Mouse (Mus musculus) cerebellum, postnatal 14 days (tissue): ENCODE data around the gene Mtx1.
A peak's percentile ranks its signal among the peaks of the same experiment; 100 is the strongest.

Experiments
- DNase-seq, 2 experiments: peaks; one replicate each; pipeline ENCODE4 v3.0.0; 2021; ENCODE audit warnings: mixed read lengths in 2 of 2

Mtx1 gene

DNA sequence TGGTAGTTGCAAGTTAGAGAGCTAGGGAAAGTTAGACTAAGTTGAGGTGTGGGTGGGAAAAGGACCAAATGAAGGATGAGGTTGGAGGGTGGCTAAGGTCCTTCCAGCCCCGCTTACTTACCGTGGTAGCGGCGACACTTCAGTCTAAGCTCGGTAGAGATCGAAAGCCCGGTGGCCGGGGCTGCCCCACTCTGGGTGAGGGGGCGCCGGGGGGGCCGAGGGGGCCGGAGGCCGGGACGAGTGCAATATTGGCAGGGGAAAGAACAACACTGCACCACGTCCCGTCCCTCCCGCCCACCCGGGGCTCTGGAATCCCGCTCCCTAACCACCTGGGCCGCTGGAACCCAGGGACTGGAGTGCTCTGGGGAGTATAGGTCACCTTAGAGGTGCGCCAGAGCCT is at the start of gene Mtx1:
Gene Mtx1 (minus strand): TSS at position 189 of the 400 bp plus-strand sequence.
- no peak for DNase-seq

DNA sequence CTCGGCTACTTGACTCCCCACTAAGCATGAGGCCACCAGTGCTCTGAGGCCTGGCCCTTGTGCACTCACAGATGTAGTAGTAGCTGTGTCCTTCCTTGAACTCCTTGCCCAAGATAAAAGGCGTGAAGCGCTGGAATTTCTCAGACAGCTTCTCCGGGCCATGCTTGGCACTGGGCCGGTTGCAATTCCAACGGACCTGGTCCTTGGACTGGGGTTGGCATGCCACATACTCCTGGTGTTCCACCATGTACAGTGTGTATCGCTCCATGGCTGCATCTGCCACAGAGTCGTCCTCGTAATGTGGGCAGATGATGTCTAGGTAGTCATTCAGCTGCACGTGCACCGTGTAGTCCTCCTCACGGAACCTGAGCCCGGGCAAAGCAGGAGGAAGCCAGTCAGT is 49.2 kb upstream of the Mtx1 start:
- DNase-seq = no peak

DNA sequence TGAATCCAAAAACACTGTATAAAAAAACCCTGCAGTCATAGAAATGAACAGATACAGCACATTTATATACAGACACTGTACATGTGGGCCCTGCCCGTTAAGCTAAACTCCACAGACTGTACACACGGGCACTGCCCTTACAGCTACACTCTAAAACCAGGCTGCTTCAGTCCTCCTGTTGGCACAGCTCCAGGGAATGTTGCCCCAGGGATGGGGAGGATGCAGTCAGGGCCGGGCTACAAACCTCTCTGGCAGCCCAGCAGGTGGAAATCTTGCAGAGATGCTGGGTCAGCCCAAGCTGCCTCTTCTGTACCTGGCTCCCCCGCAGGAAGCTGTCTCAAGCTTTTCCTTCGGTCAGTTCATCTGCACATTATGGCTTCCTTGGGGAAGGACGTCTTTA is 44.9 kb upstream of the Mtx1 start:
- DNase-seq = peak in 1 of 2 experiments; percentile 61

DNA sequence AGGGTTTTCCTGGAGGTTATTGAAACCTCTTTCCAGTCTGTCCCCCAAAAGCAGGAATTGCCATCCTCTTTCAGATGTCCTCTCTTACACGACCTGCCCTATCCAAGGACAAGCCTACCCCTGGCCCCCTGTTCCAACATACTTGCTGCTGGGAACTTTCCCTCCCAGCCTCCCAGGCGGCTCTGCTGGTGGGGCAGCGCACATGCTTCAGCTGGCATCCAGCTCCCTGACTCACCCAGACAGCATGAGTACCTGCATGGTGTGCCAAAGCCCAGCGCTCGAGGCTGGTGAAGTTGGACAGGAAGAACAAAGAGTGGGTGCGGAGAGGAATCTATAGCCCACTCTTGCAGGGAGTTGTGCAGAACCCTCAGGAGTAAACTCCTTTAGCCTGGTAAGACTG is 44.0 kb upstream of the Mtx1 start:
- DNase-seq = peak; percentile 64 to 66

DNA sequence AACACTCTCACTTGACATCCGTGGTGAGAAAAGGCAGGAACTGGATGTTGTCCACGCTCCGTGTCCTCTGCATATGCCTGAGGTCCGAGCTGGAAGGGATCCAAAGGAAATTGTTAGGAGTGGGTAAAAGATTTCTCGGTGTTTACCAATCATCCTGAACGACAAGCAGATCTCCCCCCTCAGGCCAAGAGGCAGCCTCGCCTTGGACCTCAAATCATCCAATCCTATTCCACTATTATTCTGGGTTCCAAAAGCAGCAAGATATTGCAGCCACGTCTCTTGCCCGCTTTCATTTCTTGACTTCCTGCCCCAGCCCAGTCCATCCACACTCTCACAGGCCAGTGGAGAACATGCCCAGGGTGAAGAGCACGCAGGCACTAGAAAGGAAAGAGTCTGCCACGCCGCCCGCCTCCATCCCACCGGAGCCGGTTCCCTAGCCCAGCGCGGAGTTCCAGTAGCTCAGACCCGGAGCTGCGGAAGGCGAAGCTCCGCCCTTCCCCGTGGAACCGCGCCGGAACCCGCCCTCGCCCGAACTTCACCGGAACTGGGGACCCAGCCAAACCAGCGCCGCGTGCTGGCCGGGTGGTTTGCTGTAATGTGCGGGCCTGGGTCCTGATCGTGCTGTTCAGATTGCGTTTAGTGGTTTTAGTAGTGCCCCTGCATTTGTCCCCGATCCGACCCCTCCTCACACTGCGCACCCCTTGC is 43.3 kb upstream of the Mtx1 start, which contains the start of gene Slc50a1:
Gene Slc50a1 (minus strand): TSS at position 520 of the 705 bp plus-strand sequence.
- peak; percentile 92 to 93 for DNase-seq

DNA sequence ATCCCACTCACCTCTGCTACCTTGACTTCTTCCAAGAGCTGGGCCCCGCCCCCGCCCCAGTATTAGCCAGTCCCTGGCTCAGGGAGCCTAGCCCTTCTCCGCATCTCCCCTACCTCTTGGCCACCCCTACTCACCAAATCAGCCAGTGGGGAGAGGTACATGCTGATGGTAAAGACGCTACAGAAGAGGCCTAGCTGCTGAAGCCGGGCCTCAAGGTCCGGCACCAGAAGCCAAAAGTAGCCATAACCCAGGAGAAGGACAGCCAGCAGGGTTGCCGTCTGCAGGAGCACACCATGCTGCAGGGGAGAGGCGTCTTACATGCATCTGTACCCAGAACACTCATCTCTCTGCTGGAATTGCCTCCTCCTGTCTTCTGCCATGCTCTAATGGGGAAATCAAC is 42.0 kb upstream of the Mtx1 start:
- DNase-seq = no peak

DNA sequence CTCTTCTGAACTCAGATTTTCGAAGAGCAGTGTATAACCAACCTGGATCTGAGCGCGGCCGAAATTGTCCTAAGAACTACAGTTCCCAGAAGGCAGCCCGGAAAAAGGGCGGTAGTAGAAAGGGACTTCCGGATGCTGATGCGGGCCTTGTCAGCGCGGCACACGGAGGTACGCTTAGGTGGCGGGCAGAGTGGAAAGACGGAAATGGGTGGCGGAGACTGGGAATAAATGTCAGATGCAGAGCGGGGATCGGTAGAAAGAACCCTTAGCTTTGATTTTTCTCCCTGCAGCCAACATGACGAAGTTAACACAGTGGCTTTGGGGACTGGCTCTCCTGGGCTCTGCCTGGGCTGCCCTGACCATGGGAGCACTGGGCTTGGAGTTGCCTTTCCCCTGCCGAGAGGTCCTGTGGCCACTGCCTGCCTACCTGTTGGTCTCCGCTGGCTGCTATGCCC is 39.6 kb upstream of the Mtx1 start:
- peak; percentile 84 to 85 for DNase-seq

DNA sequence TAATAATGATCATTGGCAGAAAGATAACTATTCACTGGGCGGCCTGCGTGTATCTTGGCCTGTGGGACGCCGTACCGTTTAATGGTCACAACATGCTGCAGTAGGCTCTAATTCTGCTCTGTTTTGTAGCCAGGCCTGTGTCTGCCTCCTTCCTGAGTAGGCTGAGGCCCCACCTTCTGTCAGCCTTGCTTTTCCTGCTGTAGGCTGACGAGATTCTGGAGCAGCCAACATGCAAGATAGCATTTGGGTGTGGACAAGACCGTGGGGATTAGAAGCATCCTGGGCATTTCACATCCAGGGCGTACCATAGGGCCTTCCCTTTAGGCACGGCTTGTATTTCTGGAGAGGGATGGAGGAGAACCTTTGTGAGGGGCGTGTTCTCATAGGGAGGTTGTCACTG is 35.5 kb upstream of the Mtx1 start:
- DNase-seq = no peak

DNA sequence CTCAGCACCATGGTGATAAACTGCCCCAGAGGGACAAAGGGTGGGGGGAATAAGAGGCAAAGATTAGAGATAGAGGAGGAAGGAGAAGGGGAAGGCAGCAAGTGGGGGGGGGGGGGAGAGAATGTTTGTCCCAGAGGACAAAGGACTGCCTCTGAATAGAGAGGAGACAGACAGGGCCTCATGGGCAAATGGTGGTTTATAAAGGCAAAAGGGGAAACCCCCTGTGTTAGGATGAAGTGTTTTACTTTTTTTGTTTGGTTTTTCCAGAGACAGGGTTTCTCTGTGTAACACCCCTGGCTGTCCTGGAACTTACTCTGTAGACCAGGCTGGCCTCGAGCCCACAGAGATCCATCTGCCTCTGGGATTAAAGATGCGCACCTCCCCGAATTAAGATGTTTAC is 33.3 kb upstream of the Mtx1 start:
- DNase-seq = no peak

DNA sequence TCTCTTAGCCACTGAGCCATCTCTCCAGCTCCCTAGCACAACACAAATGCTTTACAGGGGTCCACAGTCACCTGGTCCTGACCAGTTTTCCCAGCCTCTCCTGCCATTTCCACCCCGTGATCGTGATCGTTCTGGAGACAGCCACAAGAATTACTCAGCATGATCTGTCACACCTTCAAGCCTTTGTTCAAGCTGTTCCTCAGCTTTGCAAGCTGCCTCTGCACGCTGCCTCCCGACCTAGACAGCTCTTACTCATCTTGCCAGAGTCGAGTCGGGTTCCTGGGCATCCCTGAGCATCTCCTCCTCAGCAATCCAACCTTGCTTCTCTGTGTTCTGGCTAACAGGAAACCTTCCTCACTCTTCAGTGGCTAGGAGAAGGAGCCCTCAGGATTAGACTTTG is 32.2 kb upstream of the Mtx1 start, which contains the start of gene Dpm3:
Gene Dpm3 (plus strand): TSS at position 283 of the 400 bp plus-strand sequence.
- no peak for DNase-seq

DNA sequence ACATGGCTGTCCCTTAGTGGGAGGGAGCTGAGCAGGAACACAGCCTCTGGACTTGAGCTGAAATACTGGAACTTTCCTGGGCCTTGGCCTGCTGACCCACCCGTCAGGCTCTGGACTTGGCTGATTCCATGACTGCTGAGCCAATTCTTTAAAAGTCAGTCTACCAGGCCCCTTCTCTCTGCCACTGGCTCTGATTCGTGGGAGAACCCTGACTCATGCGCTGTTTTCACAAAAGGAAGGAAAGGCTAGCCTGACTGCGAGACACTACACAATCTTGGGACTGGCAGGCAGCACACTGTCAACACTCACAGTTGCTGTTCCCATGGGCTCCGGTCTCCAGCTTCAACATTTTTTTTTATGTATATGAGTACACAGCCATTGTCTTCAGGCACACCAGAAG is 29.3 kb upstream of the Mtx1 start:
- DNase-seq = no peak

DNA sequence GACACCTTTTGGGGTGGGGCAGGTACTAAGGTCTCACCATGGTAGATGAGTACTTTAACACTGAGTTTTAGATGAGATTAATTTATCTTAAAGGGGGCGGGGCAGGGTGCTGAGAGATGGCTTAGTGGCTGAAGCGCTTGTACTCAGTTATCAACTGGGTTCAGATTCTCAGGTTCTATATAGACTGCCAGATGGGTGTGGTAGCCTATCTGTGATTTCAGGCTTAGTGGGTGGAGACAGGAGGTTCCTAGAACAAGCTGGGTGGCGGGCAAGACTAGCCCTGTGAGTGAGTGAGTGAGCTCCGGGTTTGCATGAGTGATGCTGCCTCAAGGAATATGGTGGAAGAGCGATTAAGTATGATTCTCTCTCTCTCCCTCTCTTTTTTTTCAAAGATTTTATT is 28.1 kb upstream of the Mtx1 start:
- DNase-seq = no peak

DNA sequence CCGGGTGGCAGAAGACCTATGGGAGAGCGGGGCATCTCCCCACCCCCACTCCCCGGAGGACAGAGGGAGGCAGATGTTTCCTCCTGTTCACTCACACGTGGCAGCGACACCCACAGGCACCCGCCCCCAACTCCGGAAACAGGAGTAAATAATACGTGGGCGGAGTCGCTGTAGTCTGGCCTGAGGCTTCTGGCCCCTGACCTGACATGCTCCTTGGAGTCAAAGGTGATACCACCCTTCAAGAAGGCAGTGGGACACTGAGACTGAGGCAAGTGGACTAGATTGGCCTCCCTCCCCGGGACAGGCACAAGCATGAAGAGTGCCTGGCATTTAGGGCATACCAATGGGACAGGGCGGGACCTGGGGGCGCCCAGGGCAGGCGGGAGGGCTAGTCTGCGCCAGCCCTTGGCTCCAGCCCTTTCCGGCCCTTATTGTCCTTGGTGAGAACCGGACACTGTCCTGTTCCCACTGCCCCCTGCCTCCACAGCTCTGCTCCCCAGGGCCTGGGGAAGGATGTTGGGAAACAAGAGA is 24.5 kb upstream of the Mtx1 start:
- DNase-seq = no peak

DNA sequence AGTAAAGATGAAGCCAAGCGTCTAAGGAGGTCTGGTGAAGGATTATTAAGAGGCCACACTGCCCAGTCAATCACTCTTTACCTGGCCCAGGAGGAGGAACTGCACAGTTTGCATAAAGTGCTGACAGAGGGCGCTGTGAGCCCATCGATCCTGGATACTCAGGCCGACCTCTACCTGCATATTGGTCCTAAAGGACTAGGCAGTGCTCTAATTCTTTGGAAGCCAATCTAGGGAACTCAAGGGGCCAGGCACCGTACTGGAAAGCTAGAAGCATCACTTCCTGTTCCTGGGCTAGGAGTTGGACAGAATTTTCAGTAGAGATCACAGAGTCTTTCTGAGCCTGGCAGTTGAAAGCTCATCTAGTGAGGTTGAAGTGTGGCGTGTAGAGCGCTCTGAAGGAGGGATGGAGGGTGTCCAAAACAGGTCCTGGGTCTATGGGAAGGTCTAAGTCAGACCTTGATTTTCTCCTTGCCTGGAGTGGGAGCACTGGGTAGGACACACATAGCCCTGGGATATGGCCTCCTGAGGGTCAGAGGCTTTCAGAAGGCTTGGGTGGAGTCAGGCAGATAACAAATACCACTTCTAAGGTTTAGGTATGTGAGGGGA is 23.6 kb upstream of the Mtx1 start:
- peak; percentile 84 to 88 for DNase-seq

DNA sequence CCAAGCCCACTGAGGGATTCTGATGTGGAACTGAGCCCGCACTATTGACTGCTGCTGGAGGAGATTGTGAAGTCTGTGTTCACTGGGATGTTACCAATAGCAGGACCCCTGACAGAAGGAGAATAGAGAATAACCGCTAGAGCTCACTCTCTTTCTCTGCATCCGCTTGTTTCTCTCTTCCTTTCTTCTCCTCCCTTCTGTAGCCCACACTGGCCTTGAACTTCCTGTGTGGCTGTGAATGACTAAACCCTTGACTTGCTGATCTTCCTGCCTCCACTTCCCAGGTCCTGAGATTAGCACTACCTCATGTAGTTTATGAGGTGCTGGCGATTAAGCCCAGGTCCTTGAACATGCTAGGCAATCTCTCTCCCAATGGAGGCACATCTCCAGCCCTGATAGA is 20.6 kb upstream of the Mtx1 start:
- peak in 1 of 2 experiments; percentile 5 for DNase-seq

DNA sequence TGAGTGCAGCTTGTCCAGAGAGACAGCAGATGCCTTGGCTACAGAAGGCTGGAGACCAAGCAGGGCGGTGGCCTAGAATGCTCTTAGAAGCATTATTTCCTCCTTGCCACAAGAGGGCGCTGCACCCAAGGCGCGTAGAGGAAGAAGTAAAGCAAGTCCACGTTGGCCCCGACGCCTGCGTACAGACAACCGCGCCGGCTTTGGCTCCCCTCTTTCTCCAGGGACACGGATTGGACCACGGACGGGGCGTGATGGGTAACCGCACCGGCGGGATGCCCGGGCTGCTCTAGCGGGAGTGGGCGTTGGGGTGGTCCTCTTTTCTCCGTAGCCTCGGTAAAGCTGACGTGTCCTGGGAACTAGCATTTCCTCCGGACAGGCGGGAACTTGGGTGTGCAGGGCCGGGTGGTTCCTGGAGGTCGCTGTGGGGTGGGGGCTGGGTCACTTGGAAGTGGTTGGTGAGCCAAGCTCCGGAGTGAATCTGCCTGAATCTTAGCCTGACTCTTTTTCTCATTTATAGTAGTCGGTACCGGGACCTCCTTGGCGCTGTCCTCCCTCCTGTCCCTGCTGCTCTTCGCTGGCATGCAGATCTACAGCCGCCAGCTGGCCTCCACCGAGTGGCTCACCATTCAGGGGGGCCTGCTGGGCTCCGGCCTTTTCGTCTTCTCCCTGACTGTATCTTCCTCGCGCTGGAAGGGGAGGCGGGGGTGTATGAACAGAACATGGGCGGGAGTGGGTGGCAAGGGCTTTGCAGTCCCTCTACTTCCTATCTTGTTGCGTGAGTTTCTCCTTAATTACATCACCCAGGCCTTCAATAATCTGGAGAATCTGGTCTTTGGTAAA is 19.6 kb upstream of the Mtx1 start, which contains the start of gene Trim46:
Gene Trim46 (minus strand): TSS at position 49 of the 840 bp plus-strand sequence.
- peak; percentile 95 to 96 for DNase-seq

DNA sequence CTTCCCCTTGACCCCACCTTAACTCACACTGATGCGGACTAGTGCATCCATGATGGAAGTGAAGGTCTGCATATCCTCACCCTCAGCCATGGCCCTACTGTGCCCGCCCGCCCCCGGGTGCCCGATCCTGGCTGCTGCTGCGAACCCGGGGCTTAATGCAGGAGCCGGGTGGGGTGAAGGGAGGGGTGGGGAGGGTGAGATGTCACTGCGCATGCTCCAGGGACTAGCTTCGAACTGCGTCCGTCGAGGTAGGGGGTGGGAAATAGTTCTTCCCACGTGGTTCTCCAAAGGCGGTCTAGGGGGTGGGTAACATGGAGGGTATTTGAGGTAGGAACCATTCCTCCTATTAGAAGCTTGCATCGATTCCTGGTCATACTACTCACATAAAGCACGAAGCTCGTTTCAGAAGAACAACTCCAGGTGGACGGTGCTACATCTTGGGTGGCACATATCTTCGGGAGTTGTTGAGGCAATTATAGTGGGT is 18.8 kb upstream of the Mtx1 start, which contains the start of gene Krtcap2:
Gene Krtcap2 (plus strand): TSS at position 279 of the 484 bp plus-strand sequence.
- peak; percentile 87 for DNase-seq

DNA sequence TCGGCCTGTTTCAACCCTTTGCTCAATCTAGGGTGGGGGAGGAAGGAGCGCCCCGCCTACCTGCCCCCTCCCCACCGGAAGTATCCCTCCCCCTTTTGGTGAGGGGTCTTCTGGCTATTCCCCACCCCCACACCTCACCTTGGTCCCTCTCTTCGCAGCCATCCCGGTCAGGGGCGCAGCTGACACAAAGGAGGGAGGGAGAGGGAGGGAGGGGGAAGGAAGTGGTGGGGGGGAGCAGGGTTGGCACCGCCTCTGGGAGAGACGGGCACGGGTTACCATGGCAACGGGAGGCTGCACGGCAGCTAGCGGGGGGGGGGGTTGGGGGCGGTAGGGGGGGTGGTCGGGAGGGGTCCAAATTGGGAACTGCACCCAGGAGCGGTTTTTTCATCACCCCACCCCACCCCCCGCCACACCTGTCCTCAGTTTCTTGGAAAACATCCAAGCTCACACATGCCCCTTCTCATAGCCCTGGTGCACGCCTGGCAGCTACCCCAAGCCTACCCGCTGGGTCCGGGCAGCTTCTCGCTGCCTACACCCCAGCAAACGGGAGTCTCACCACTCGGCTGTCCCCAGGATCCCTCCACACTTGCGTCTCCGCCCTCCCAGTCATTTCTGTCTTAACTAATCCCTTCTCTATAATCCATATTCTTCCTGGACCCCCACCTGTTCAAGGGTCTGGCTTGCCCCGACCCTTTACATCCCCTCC is 18.2 kb upstream of the Mtx1 start:
- DNase-seq = peak; percentile 93 to 96

DNA sequence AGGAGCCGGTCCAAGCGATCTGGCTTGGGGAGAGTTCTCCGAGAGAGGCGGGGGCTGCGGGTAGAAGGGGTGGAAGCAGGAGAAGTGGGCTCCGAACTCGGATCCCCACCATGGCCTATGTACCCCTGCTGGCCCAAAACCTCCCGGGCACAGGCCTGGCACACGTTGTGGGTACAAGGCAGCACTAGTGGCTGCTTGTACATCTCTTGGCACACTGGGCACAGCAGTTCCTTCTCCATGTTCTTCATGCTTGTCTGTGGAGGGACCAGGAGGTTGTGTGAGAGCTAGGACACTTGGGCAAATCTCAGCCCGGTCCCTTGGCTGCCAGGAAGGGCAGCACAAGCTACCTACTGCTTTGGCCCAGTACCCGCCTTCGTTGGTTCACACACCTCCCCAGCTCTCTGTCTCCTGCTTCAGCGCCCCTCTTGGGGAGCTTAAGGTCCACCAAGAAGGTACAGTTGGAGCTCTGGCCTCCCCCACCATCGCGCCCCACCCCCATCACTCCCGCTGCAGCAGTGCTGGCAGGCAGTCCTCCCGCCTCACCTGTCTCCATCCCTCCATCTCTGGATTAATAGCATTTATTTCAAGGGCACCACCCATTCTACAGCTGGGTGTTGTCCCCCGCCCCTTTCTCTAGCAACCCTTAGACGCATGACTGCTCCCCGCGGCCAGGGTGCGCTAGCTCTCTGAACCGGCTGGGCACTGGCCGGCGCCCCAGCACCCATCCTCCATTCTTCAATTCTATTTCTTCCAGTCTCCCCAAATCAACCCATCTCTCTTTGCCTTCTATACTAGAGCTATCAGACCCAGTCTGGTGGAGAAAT is 17.5 kb upstream of the Mtx1 start:
- DNase-seq = peak; percentile 70 to 81

DNA sequence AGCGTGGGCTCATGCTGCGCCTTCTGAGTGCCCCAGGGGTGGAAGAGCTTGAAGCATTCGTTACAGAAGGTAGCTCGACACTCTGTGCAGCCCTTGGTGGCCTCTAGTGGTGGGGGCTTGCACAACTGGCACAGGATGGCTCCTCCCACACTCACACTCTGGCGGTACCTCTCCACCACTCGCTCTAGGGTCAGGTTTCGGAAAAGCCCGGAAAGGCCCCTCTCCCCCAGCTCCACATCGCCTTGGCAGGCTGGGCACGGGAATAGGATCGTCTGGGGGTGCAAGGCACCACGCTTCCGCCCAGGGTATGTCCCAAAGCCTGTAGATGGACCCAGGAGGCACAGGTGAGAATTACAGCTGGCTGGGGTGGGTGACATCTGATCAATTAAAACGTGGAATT is 16.7 kb upstream of the Mtx1 start:
- peak; percentile 52 to 58 for DNase-seq

DNA sequence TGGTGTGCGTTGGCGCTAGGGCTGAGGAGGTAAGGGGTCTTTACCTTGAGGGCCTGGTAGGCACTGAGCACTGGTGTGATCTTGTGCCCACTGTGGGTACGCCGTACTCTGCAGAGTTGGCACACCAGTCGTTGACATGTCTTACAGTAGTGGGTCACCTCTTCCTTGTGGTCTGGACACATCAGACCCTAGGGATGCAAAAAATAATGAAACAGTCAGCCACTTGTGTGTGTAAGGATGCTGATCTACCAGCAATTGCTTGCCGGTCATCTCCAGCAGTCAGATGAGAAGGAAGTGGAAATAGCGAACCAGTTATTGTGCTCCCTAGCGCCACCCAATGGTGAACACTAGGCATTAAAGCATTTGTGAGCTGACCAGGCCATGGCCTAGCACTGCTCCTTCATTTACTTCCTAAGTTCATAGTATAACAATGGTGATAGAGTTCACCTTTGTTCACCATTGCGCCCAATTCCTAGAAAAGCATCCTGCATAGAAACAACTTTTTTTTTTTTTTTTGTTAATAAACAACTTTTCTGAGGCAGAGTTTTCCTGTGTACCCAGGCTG is 15.5 kb upstream of the Mtx1 start:
- peak; percentile 82 to 92 for DNase-seq
